Mouse (Mus musculus): ENCODE data around the gene Fam189b. TPM values are rescaled to one million over a fixed set of nuclear protein-coding genes. Genes with fewer than 3 reads are reported as not detected.
"Not testable (repeated sequence)": the region's sequence is repeated elsewhere in the genome, so short reads cannot be mapped to it uniquely, and the experiment has no call there.

Fam189b gene
- total RNA-seq, 2 experiments from 2014 or later = 11.1 to 12.9 TPM

DNA sequence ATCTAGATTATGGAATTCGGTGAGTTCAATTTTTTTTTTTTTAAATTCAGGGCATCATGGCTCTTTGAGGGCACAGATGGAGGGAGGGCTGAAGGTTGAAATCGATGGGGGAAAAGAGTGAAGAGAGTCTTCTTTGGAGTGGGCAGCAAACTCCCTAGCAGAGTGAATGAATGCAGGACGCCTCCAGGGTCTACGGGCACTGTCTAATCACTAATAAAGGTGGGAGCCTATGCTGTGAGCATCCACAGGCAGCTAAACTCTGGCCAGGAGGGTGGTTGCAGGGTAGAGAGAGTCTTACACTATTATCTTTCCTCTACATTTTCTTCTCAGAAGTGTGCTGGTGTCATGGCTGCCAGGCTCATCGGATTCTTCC, 20.2 kb downstream of the Fam189b start:
- no peak for DNase-seq

DNA sequence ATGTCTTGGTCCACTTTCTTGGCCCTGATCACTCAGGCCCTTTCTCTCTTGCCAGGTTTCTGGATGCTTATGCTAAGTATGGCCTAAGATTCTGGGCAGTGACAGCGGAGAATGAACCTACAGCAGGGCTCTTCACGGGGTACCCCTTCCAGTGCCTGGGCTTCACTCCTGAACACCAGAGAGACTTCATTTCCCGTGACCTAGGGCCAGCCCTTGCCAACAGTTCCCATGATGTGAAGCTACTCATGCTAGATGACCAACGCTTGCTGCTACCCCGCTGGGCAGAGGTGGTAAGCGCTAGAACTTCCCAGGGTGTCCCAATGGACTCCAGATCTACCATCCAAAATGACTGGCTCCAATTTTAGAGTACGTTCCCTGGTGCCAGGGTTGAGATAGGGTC, 23.1 kb downstream of the Fam189b start:
- DNase-seq = no peak

DNA sequence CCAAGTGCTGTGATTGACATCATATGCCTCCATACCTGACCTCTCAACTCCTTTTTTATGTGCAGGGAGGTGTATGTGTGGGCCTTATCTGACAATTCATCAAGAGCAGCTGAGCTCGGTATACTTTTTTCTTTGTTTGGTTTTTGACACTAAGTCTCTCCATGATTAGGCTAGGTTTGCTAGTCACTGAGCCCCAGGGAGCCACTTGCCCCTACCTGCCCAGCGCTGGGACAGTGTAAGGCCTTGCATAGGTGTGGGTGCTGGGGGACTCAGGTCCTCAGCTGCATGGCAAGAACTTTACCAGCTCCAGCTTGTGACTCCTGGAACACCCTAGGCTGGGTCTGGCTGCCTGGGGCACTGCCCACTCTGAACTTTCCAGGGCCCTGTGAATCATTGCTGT, 23.8 kb downstream of the Fam189b start:
- no peak for DNase-seq

DNA sequence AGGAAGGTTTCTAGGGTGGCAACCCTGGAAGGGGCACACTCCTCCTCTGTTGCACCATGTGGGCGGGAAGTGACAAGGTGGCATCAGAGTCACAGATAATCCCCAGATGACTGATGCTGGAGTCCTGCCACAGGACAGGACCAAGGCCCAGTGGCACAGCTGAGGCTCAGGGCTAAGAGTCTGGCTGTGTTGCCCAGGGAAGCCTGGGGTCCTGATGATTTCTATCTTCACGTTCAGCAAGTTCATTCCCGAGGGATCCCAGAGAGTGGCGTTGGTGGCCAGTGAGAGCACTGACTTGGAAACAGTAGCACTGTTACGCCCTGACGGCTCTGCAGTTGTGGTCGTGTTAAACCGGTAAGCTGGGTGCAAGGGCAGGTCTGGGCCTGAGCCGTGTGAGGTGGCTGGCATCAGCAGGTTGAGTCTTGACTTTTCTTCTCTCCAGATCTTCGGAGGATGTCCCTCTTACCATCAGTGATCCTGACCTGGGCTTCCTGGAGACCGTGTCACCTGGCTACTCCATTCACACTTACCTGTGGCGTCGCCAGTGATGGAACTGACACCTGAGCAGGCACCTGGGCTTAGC, 25.2 kb downstream of the Fam189b start:
- DNase-seq = no peak

DNA sequence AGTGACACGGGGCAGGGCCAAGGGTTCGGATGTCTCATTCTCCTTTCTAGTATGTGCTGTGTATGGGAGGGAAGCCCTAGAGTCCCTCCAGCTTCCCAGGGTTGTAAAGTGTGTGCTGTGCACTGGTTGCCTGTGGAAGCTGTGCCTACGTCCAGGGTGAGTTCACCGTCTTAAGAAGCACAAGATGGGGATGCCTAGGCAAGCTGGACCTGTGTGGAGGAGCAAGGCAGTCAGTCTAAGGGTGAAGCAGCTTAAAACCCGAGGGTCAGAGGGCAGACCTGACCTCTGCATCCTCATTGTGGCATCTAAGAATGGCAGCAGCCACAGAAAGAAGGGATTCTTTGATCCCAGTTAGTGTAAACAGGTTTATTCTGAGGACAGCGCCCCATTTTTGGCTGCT, 25.8 kb downstream of the Fam189b start:
- no peak for DNase-seq

DNA sequence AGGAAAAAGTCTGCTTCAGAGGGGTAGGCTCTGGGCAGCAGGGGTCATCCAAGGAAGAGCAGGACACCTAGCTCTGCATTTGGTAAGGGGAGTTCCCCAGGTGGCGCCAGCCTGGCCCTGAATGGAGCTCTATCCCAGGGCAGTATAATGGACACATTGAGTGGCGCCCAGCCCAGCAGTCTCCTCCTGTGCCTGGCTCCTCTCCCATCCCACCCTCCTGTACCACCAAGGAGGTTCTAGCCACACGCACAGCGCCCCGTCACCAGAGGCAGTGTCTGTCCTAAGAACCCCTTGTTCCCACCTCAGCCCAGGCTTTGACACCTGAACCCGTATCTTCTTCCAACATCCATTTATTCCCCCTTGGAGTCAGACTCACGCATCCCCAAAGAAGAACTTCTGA, 26.8 kb downstream of the Fam189b start:
- DNase-seq = no peak

DNA sequence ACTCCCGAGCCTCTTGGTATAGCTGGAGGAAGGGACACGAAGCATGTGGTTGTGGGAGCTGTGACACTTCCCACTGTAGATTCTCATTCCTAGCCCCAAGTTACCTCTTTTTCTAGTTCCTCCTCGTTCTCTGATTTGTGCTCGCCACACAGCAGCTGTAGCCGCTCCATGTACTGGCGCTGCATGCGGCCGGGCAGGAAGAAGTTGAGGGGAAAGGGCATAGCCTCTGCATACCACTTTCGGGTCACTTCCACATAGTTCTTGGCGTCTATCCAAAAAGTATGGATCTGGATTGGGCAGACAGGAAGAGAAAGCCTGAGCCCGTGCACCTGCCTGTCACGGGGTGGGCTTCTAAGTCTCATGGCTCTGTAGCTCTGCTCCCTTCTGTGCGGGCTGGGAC, 27.2 kb downstream of the Fam189b start:
- no peak for DNase-seq

DNA sequence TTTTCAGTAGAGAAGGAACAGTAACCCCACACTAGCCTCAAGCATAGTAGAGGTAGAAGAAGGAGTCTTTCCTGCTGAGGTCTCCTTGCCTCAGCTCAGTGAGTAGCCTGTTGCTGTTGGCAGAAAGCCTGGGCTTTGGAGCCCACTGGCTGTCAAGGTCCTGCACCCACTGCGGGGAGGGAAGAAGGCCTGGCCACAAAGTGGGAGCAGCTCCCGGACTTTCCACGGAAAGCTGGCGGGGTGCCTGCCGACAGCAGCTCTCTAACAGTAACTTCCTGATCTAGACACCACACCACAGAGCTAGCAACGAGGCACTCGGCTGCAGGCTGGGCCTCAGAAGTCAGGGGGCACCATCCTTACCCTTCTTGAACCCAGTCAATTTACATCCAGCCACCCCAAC, 27.8 kb downstream of the Fam189b start:
- DNase-seq = no peak

DNA sequence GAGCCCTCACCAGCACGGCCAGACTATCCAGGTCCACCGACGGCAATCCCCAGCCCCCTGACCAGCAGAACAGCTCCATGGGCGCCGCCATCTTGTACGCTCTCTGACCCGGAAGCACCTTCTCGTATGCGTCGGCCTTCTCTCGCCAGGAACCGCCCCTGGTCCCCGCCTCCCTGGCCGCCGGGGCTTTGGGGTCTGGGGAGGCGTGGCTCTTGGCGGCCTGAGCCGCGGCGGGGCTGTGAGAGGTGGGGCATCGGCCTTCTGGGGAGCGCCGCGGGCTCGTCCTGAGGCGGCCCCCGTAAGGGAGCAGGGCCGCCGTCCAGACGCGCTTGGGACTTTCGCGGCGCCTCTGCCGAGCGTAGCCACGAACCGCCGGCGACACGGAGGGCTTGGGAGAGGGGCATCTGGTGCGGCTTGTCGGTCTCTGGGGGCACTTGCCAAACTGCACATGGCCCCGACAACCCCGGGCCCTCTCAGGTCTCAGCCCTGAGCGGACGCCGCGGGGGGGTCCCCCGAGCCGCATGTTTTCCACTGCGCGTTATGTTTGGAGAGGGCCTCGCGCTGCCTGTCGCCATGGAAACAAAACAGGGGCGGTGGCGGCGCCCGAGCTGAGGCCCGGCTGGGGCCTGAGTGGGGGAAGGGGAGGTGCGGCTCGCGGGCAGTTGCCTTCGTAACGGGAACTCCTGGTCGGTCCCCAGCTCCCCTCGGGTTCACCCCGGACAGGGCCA, 31.0 kb downstream of the Fam189b start:
- DNase-seq = peak; percentile 92

DNA sequence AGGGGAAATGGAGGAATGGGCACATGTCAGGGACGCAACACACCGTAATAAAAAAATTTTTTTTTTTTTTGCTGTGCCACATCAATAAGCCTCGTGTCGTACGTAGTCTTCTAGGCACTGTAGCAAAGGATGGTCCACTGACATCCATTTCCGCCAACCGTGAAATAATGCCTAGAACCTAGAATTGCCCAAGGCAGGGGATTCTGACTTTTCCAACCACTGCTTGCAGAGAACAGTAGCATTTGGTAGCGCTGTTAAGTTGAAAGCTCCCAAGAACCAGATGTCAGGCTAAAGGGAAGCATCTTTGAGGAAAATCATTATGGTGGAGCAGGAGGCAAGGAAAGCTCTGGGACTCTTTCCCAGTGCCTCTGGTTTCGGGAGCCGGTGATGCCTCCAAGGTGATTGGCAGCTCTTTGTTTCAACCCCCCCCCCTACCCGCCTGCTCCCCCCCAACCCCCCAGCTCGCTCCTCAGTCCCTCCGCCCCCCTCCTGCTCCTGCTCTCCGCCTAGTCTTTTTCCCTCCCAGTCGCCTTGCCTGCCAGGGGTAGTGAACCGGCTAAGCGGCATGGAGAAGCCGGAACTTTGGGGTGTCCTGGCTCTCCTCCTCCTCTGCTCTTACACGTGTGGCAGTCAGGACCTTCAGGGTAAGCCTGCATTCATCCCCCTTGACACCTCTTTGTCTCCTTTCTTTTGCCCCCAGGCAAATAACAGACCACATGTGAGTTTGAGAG, 31.9 kb downstream of the Fam189b start, which contains the start of gene Thbs3:
Thbs3 (plus strand) TSS at position 500 of the 731 bp plus-strand sequence.
- no peak for DNase-seq

DNA sequence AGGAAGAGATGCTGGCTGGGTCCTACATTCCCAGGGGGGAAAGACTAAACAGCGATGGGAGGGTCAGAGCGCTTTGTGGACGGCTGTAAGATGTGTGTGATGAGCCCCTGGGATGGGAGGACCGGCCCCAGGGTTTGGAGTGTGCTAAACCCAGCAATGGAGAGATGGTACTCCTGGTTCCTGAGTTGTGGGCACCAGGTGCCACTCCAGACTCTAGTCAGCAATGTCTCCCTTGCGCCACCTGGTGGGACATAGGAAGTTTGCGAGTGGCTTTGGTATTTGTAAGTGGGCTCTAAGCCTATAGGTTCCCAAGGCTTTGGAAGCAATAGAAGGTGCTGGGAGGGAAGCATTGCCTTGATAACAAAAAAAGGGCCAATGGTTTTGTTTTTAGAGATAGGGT, 32.9 kb downstream of the Fam189b start:
- DNase-seq = peak; percentile 80

DNA sequence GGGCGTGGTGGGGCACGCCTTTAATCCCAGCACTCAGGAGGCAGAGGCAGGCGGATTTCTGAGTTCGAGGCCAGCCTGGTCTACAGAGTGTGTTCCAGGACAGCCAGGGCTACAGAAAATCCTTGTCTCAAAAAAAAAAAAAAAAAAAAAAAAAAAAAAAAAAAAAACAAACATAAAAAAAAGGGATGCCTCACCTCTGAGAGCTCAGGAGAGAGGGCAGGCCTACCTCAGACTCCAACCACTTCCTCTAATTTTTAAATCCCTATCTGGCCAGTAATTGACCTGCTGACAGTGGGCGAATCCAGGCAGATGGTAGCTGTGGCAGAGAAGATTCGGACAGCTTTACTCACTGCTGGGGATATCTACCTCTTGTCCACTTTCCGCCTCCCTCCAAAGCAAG, 33.5 kb downstream of the Fam189b start:
- DNase-seq = not testable (repeated sequence)

DNA sequence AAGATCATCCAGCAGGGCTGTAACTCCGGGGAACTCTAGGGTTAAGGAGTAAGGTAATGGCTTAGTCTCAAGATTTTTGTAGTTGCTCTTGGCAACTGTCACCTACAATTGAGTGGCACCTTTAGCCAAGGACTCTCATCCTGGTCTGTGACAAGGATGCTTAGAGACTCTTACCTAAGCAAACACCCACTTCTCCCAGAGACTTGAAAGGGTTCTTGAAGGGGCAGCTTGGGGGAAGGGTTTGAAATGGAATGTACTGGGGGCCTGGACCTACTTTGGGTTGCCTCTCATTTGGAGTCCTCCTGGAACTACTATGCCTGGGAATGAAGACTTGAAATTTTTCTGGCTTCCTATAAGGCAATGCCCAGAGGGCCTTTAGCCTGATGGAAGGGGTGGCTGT, 35.3 kb downstream of the Fam189b start:
- no peak for DNase-seq

DNA sequence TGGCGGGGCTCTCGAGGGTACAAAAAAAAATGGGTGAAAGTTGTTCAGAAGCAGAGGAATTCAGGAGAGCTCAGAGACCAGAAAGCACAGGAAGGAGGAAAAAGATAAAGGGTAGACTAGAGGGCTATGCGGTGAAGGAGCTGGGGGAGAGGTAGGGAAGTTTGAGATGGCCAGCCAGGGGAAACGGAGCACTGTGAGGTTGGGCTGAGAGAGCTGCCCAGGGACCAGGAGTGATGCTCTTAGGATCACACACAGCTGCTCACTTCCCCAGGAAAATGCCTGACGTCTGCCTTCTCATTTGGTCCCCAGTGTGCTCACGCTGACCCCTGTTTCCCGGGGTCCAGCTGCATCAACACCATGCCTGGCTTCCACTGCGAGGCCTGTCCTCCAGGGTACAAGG, 36.6 kb downstream of the Fam189b start:
- no peak for DNase-seq

DNA sequence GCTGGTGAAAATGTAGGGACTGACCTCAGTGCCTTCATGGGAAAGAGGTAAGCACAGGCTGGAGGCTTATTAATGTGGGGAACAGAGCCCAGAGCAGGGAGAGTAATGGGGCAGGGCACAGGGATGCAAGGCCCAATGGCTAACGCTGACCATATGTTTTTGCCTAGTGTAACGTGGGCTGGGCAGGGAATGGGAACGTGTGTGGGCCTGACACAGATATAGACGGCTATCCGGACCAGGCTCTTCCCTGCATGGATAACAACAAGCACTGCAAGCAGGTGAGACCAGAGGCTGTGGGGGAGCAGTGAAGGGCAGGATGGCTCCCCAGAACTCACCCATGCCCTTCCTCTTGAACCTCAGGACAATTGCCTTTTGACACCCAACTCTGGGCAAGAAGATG, 38.2 kb downstream of the Fam189b start:
- DNase-seq = no peak

DNA sequence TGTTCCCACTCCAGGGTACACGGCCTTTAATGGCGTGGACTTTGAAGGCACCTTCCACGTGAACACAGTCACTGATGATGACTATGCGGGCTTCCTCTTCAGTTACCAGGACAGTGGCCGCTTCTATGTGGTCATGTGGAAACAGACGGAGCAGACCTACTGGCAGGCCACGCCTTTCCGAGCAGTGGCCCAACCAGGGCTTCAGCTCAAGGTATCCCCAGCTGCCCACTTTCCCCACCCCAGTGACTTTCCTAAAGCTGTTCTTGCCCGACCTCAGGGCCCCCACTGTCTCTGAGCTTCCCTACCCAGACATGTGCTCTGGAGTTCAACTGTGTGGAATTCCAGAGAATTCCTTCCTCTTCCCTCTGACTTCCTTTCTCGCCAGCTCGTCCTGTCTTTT, 41.9 kb downstream of the Fam189b start:
- DNase-seq = no peak

DNA sequence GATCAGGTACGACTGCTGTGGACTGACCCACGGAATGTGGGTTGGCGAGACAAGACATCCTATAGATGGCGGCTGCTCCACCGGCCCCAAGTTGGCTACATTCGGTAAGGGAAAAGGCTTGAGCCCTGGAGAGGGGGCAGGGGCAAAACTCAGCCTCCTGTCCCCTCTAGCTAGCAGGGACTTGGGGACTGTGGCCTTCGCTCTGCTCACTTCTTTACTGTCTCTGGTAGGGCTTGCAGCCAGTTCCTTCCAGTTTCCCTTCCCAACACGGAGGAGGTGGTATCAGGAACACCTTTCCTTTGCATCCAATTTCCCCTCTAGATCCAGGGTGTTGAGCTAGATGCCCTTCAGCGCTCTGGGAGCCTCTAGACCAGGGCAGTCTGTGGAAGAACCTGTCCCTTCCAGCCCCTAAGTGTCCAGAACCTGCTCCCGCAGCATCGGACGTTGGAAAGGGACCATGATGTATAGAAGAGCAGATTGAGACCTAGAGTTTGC, 42.4 kb downstream of the Fam189b start:
- no peak for DNase-seq

DNA sequence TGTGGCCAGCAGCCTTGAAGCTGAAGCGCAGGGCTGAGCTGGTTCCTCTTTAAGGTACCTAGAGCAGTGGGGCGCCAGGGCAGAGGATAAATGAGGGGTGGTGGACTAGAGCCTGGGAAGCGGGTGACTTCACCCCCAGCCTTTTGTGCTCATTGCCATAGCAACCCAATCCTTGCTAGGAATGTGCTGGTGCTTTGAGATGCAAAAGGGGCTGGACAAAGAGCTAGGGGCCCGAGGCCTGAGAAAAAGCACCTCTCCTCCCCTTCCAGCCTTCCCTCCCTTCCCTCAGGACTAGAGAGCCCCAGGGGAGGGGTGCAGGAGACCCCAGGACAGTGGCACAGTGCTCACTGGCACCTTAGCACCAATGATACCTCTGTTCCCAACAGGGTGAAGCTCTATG, 43.0 kb downstream of the Fam189b start:
- no peak for DNase-seq

DNA sequence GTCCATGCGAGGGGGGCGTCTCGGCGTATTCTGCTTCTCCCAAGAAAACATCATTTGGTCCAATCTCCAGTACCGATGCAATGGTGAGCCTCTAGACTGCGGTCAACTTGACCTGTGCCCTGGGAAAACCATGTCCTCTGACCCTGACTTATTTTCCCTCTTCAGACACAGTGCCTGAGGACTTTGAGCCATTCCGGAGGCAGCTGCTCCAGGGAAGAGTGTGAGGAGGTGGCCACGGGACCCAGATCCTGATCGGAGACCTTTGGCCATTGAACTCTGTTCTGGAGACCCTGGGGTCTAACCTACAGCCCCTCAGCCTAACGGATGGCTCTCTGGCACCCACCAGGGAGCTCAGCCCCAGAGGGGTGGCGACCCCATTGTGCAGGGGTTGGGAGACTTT, 43.4 kb downstream of the Fam189b start:
- DNase-seq = no peak

DNA sequence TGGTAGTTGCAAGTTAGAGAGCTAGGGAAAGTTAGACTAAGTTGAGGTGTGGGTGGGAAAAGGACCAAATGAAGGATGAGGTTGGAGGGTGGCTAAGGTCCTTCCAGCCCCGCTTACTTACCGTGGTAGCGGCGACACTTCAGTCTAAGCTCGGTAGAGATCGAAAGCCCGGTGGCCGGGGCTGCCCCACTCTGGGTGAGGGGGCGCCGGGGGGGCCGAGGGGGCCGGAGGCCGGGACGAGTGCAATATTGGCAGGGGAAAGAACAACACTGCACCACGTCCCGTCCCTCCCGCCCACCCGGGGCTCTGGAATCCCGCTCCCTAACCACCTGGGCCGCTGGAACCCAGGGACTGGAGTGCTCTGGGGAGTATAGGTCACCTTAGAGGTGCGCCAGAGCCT, 44.0 kb downstream of the Fam189b start, which contains the start of gene Mtx1:
Mtx1 (minus strand) TSS at position 189 of the 400 bp plus-strand sequence.
- DNase-seq = no peak

DNA sequence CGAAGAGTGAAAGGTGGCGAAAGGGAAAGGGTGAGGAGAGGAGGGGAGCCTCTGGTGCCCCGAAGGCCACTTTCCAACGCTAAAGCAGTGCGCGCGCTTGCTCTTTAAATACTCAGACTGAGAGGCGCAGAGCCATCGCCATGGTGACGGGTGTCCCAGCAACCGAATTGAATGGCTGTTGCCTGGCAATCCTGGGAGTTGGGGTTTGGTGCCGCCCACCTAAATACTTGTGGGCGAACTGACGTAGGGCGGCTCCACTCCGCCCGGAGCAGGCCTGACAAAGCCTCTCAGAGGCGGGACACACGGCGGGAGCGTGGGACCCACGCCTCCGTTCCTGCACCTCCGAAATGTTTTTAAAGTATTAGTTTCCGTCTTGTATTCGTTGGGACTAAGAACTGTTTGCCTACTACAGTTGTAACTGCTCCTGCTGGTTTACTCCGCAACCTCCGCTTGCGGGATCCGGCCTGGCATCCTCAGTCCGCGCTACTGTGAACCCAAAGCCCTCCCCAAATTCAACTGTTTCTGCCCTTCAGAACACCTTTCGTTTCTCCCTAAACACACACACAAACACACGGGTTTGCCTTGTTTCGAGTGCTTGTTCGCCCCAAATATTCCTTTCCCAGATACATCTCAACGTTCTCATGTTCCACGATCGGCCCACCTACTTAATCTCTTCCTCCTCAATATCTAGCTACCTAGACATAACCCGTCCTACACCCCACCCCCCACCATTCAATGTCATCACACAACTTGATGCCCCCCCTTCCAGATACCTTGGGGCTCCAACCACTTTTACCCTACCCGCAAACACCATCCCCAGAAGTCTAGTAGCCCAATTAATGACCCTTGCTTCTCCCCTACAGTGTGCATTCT, 44.6 kb downstream of the Fam189b start:
- DNase-seq = peak; percentile 64

DNA sequence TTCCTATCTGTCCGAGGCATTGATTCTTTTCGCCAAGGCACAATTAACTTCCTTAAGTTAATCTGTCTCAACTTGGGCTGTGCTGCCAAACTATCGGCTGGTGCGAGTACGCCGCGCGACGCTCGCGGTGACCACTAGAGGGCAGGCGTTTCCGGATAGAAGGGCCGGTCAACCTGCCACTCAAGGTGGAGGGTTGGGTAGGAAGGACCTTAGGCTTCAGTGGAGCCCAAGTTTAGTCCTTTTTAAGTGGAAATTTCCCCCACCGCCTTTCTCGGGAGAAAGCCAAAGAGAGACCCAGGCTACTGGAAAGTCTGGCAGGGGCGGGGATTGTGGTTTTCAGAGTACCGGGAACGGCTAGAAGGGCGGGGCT, 45.2 kb downstream of the Fam189b start:
- peak; percentile 89 for DNase-seq
